Mouse (Mus musculus): ENCODE results near the gene Gm11084. TPM values are rescaled to one million over a fixed set of nuclear protein-coding genes. Genes with fewer than 3 reads are reported as not detected.

The Gm11084 gene
- polyA plus RNA-seq, 1 experiment from 2014 or later: not detected

Small RNA genes lying within 50 kb of the gene (microRNA-seq; reads per million reads assigned to microRNA genes)
- not detected for gene Gm25960

Other genes with a start within 250 kb of the Gm11084 start
- gene Sp3, start 6.3 kb downstream of the Gm11084 start, polyA plus RNA-seq (2015; fragmentation: Nextera tagmentation; extraction: Ambion mirVana): 51.6 and 59.7 TPM in 2 replicates
- gene Ola1, start 232.2 kb upstream of the Gm11084 start, polyA plus RNA-seq (2015; fragmentation: Nextera tagmentation; extraction: Ambion mirVana): 98.5 and 105 TPM in 2 replicates